Mouse (Mus musculus) B cell, adult (primary cell): ENCODE measurements around the gene Hrc. TPM values are rescaled to one million over a fixed set of nuclear protein-coding genes. Genes with fewer than 3 reads are reported as not detected.

ENCODE experiments used
- total RNA-seq: library from RNA; stranded (reverse); gene quantifications from 4 replicates; pipeline ENCODE4 v1.2.4, GENCODE M21; 2023; ENCODE audit not compliant: inconsistent age

Hrc gene
- total RNA-seq: not detected in 4 replicates

DNA sequence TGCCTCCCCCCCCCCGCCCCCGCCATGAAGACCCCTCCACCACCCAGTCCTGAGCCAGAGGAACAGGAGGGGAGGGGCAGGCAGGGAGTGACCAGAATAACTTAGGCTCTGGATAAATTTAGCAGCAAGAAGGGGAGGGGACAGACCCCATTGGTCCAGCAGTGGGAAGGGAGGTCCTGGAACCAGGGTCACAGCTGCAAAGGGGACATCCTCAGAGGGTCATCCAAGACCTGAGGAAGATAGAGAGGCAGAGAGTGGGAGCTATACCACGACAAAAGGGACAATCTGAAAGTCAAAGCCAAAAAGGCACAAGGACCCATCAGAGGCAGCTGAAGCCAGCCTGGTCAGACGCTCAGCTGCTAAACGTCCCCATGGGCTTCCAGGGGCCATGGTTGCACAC is at the start of gene Hrc:
TSS of gene Hrc (plus strand) at position 235 of the 400 bp plus-strand sequence.

DNA sequence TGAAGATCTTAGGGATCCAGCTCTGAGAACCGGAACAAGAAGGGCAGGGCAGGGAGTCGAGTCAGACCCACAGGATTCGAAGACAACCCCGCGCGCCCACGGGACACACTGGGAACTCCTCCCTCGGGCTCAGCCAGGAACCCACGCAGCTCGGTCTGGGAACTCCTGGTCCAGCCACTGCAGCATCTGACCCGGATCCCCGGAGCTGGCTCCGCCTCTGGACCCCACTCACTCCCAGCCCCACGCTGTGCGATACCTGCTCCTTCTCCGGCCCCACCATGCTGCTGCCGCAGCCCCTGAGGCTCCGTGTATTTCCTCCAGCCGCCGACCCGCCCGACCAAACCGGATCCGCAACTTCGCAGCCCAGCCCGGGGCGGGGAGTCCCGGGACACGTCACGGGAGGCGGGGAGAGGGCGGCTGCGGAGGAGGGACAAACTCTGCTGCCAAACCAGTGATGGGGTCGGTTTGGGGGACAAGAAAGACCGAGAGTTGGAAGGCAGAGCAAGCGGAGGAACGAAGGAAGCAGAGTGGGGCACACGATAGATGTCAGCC is 1.6 kb upstream of the Hrc start, which contains the start of gene Trpm4:
TSS of gene Trpm4 (minus strand) at position 350 of the 552 bp plus-strand sequence.

DNA sequence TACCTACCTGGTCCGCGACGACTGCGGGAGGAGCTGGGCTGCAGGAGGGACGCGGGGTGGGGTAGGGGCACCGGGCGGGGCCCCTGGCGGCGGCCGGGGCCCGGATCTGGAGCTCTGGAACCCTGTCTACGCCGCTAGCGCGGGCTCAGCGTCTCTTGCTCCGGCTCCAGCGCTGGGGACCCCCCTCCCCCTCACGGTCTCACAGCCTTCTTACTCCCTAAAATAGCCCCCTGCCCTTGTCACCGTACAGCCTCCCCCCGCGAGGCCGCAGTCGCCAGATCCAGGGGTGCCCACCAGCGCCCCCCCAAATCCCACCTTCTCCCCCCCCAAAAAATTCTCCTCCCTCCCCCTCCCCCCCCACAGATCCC is 31.5 kb downstream of the Hrc start, which contains the start of gene Ppfia3:
TSS of gene Ppfia3 (minus strand) at position 368 of the 368 bp plus-strand sequence.

DNA sequence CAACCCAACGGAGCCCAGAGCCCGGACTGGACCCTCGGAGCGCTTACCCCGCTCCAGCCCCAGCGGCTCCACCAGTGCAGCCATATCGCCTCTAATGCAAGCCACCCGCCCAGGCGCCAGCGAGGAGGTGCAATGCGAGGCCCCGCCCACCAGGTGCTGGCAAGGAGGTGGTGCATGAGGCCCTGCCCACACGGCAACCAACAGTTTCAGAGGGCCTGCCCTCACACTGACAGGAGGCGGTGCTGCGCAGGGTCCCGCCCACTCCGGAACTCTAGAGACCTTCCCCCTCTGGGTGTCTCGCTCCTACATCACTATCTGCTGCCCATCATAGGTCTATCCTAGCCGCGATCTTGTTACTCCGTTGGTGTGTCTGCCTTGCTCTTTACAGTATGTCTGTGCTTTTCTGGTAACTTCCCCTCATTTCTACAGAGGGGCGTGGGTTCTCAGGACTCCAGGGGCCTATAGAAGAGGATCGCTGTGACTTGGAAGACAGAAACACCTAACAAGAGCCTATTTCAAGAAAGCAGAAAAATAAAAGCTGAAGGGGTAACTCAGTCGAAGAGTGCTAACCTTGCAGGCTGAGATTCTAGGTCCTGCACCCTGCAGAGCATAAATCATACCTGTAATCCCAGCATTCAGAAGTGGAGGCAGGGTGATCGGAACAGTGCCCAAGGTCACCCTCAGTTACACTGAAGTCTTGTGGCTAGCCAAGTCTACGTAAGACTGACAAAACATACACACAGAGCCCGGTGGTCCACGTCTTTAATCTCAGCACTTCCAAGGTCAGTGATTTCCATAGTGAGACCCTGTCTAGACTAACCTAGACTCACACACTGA is 35.6 kb downstream of the Hrc start, which contains the start of gene Lin7b:
TSS of gene Lin7b (minus strand) at position 109 of the 837 bp plus-strand sequence.

Other genes starting within 250 kb of the Hrc start
- 2.0 to 5.7 TPM (median 3.9 TPM) in 4 replicates for gene Rcn3, start 243.1 kb upstream of the Hrc start, total RNA-seq
- gene Fcgrt, start 231.4 kb upstream of the Hrc start, total RNA-seq: 30.4 to 37.3 TPM (median 33.5 TPM) in 4 replicates
- 2,358 to 2,650 TPM (median 2,499 TPM) in 4 replicates for gene Rps11, start 210.9 kb upstream of the Hrc start, total RNA-seq
- gene Rpl13a, start 206.5 kb upstream of the Hrc start, total RNA-seq: 4,140 to 4,660 TPM (median 4,377 TPM) in 4 replicates
- gene Gm45713, start 199.1 kb upstream of the Hrc start, total RNA-seq: 0.87 TPM in 1 of 4 replicates, not detected in the others
- gene Flt3l, start 198.9 kb upstream of the Hrc start, total RNA-seq: 70.7 to 77.9 TPM (median 74.1 TPM) in 4 replicates
- 46.7 to 53.9 TPM (median 51.0 TPM) in 4 replicates for gene Pih1d1, start 181.0 kb upstream of the Hrc start, total RNA-seq
- gene Aldh16a1, start 180.7 kb upstream of the Hrc start, total RNA-seq: 100 to 121 TPM (median 116 TPM) in 4 replicates
- gene Slc17a7, start 171.3 kb upstream of the Hrc start, total RNA-seq: not detected in 4 replicates
- not detected in 4 replicates for gene Gfy, start 155.7 kb upstream of the Hrc start, total RNA-seq
- gene Pth2, start 154.3 kb upstream of the Hrc start, total RNA-seq: not detected in 4 replicates
- 0.54 to 1.1 TPM (median 0.78 TPM) in 4 replicates for gene Ccdc155, start 130.4 kb upstream of the Hrc start, total RNA-seq
- gene Dkkl1, start 123.1 kb upstream of the Hrc start, total RNA-seq: 1.3 to 2.7 TPM (median 2.0 TPM) in 3 of 4 replicates, not detected in the other
- gene Tead2, start 119.5 kb upstream of the Hrc start, total RNA-seq: not detected in 4 replicates
- 1,683 to 1,834 TPM (median 1,832 TPM) in 4 replicates for gene Cd37, start 96.2 kb upstream of the Hrc start, total RNA-seq
- gene Slc6a16, start 94.2 kb upstream of the Hrc start, total RNA-seq: not detected in 4 replicates
- 0.51 to 0.64 TPM (median 0.60 TPM) in 4 replicates for gene Slc6a21, start 57.8 kb upstream of the Hrc start, total RNA-seq
- gene Trpm4, start 1.5 kb upstream of the Hrc start, total RNA-seq: 5.9 to 13.0 TPM (median 9.1 TPM) in 4 replicates
- 0.13 to 0.33 TPM (median 0.23 TPM) in 4 replicates for gene Ppfia3, start 31.7 kb downstream of the Hrc start, total RNA-seq
- gene Lin7b, start 35.3 kb downstream of the Hrc start, total RNA-seq: 1.2 TPM in 1 of 4 replicates, not detected in the others
- gene Snrnp70, start 60.5 kb downstream of the Hrc start, total RNA-seq: 574 to 602 TPM (median 590 TPM) in 4 replicates
- not detected in 4 replicates for gene Kcna7, start 70.4 kb downstream of the Hrc start, total RNA-seq
- not detected in 4 replicates for gene Ntf5, start 78.4 kb downstream of the Hrc start, total RNA-seq
- gene Lhb, start 85.5 kb downstream of the Hrc start, total RNA-seq: not detected in 4 replicates
- 15.2 to 19.8 TPM (median 17.4 TPM) in 4 replicates for gene Gys1, start 99.6 kb downstream of the Hrc start, total RNA-seq
- 38.2 to 60.2 TPM (median 47.5 TPM) in 4 replicates for gene Ruvbl2, start 102.8 kb downstream of the Hrc start, total RNA-seq
- 648 to 704 TPM (median 682 TPM) in 4 replicates for gene Ftl1, start 124.6 kb downstream of the Hrc start, total RNA-seq
- gene Bax, start 131.6 kb downstream of the Hrc start, total RNA-seq: 107 to 138 TPM (median 119 TPM) in 4 replicates
- gene Tulp2, start 146.6 kb downstream of the Hrc start, total RNA-seq: not detected in 4 replicates
- 0.77 to 1.8 TPM (median 0.98 TPM) in 4 replicates for gene Gm45808, start 151.5 kb downstream of the Hrc start, total RNA-seq
- gene Dhdh, start 153.5 kb downstream of the Hrc start, total RNA-seq: 2.9 to 3.9 TPM (median 3.5 TPM) in 4 replicates
- gene Nucb1, start 175.1 kb downstream of the Hrc start, total RNA-seq: 76.1 to 93.0 TPM (median 84.2 TPM) in 4 replicates
- 1,362 to 1,471 TPM (median 1,417 TPM) in 4 replicates for gene Ppp1r15a, start 191.0 kb downstream of the Hrc start, total RNA-seq
- 0.83 to 4.6 TPM (median 2.2 TPM) in 4 replicates for gene Plekha4, start 191.0 kb downstream of the Hrc start, total RNA-seq
- not detected in 4 replicates for gene Hsd17b14, start 219.6 kb downstream of the Hrc start, total RNA-seq
- 27.1 to 39.9 TPM (median 32.9 TPM) in 4 replicates for gene Bcat2, start 234.9 kb downstream of the Hrc start, total RNA-seq